Mouse (Mus musculus) limb, embryonic 10.5 days (tissue): ENCODE measurements around the gene Fgfr2. TPM values are rescaled to one million over a fixed set of nuclear protein-coding genes. Genes with fewer than 3 reads are reported as not detected.
A peak's percentile ranks its signal among the peaks of the same experiment; 100 is the strongest.

Experiments used
- DNase-seq: peaks from one replicate; pipeline ENCODE4 v3.0.0-alpha.2; 2017; ENCODE audit warnings: low spot score
- H3K27ac ChIP-seq: fragments of 300-500 bp; sonication (generic); 2 replicates; pipeline ENCODE4 v1.5.1; 2016; ENCODE audit warnings: mild to moderate bottlenecking
- H3K27me3 ChIP-seq: fragments of 300-500 bp; sonication (generic); 2 replicates; pipeline ENCODE4 v1.6.1; 2016; ENCODE audit warnings: low read depth, mild to moderate bottlenecking; ENCODE audit not compliant: poor library complexity, severe bottlenecking
- H3K36me3 ChIP-seq: fragments of 300-500 bp; sonication (generic); 2 replicates; pipeline ENCODE4 v1.6.1; 2016; ENCODE audit warnings: mild to moderate bottlenecking, moderate library complexity
- H3K4me1 ChIP-seq: fragments of 300-500 bp; sonication (generic); 2 replicates; pipeline ENCODE4 v1.6.1; 2016
- H3K4me3 ChIP-seq: fragments of 300-500 bp; sonication (generic); 2 replicates; pipeline ENCODE4 v1.5.1; 2016; ENCODE audit warnings: mild to moderate bottlenecking, moderate library complexity
- H3K9me3 ChIP-seq: fragments of 300-500 bp; sonication (generic); replicated peaks from 2 replicates; pipeline ENCODE4 v1.6.1; 2016; ENCODE audit warnings: mild to moderate bottlenecking
- WGBS: fragments of 180-500 bp; shearing (Covaris S2); methylation state at CpG from one replicate; pipeline ENCODE4 v1.1.7; 2016; 5-methylcytosine and 5-hydroxymethylcytosine counted together
- polyA plus RNA-seq: library from polyadenylated mRNA; unstranded; fragments of >200 nt; fragmentation: Nextera tagmentation; extraction: Ambion mirVana; gene quantifications from 2 replicates; pipeline ENCODE4 v1.2.1, GENCODE M21; 2016

The Fgfr2 gene
- polyA plus RNA-seq, 1 experiment from 2014 or later = 64.4 TPM

DNA sequence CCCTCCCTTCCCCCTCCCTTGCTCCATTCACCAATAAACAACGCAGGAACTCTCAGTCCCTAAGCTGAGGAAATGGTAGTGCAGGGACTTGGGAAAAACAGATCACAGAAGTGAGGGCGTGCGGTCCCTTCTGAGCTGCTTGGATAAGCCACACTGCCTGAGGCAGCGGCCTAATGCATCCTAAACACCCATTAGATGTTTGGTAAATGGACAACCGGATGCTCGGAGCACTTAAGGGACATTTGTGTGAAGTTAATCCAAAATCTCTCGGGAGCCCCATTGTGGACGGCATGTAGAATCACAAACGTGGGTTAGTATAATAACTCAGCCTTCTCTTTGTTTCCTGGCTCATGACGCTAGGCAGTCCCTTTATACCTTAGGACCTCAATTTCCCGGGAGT is 791.0 kb downstream of the Fgfr2 start:
- no peak for DNase-seq
- 56% methylated on average over 11 of the region's 11 CpGs for WGBS

DNA sequence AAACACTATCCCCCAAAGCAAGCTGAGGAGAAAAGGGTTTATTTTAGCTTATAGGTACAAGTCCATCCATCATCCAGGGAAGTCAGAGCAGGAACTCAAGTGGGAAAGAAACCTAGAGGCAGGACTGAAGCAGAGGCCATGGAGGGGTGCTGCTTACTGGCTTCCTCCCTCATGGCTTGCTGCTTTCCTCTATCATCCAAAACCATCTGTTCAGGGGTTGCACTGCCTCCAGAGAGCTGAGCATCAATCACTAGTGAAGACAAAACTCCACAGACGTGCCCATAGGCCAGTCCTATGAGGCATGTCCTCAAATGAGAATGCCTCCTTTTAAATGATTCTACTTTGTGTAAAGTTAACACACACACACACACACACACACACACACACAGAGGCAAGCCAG is 793.0 kb downstream of the Fgfr2 start:
- Histone ChIP-seq H3K36me3 (no peaks in the 10 kb centered on the region), H3K9me3 (no peaks in the 10 kb centered on the region), H3K27ac (no peak overlapping the region), H3K4me3 (no peak overlapping the region), H3K27me3 (no peaks in the 10 kb centered on the region), H3K4me1 (peaks cover 28% of the 10 kb centered on the region)
- no peak for DNase-seq
- WGBS = 63% methylated on average over 1 of the region's 1 CpGs

More for the DNA sequence above, 791.0 kb downstream of the Fgfr2 start:
- Histone ChIP-seq H3K9me3 (no peaks in the 10 kb centered on the region), H3K4me1 (peaks cover 33% of the 10 kb centered on the region), H3K4me3 (no peak overlapping the region), H3K27me3 (0 out of 2 replicates have a peak, but pooled peaks cover 3% of the 10 kb centered on the region), H3K36me3 (no peaks in the 10 kb centered on the region), H3K27ac (peak overlapping the region; percentile 84)

DNA sequence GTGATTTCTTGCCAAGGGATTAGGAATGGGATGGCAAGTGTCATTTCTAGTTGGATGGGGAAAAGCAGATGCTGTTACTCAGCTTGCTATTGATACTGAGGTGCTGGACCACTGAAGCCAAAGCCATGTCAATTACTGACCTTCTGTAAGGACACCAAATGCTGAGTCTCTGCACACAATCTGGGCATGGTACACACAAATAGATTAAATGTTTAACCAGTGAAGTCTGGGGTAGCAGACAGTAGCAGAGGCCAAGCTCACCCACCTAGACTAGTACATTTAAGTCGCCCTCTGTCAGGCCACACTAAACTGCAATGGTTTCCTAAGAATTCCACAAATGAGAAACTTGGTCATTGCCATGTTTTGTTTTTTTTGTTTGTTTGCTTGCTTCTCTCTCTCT is 794.5 kb downstream of the Fgfr2 start:
- no peaks in the 10 kb centered on the region for H3K27me3 ChIP-seq
- no peak for DNase-seq
- no peaks in the 10 kb centered on the region for H3K36me3 ChIP-seq
- H3K27ac ChIP-seq = no peak overlapping the region
- H3K9me3 ChIP-seq = no peaks in the 10 kb centered on the region
- 95% methylated on average over 1 of the region's 1 CpGs for WGBS
- no peak overlapping the region for H3K4me3 ChIP-seq
- peaks cover 28% of the 10 kb centered on the region for H3K4me1 ChIP-seq

DNA sequence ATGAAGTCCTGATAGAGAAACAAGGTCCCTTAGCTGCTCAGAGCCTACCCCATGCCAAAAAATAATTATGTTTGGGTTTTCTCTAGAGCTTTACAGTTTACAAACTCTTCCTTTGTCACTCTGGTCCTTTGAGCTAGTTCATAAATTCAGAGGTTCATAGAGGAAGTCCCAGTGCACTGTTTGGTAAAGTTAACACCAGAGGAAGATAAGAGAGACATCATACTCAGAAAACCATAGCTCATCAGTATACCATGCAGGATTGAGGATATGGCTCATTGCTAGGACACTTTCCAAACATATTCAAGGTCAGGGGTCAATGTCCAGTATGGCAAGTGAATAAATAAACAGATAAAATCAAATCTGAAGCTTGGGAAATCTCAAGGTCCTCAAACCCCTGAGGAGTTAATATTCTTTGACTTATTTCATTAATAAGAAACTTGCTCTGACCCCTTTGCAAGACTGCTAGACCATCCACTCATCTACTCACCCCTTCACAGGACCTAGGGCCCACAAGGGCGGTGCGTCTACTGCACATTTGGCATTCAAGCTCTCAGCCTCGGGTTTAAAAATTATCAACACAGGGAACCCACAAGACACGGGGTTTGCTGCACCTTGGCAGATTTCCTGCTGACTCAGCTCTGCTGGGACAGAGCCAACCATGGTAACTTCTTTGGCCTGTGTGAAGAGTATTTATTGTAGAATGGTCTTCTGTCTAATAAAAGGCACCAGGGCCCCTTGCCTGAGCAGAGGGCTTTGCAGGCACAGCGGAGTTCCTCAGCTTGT is 797.4 kb downstream of the Fgfr2 start:
- no peak overlapping the region for H3K4me3 ChIP-seq
- H3K4me1 ChIP-seq = peaks cover 5% of the 10 kb centered on the region
- H3K27me3 ChIP-seq = 0 out of 2 replicates have a peak, but pooled peaks cover 8% of the 10 kb centered on the region
- WGBS = 88% methylated on average over 5 of the region's 5 CpGs
- H3K9me3 ChIP-seq = no peaks in the 10 kb centered on the region
- H3K27ac ChIP-seq = no peak overlapping the region
- DNase-seq = no peak
- H3K36me3 ChIP-seq = no peaks in the 10 kb centered on the region

DNA sequence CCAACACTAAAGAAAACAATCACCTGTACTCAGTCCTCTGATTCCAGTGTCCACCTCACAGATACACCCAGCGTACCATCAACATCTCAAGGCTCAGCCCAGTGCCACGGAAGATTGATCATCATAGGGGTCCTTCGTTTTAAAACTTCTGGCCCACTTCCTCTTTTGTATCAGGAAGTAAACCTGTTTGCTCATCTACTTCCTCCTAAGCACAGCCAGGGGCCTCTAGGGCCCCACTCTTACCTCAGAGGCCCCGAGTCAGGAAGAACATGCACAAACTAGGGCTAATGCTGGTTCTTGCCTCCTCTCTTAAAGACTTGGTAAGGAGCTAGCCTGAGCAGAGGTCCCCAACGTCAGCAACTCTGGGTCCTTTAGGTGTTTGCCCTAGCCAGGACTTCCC is 799.7 kb downstream of the Fgfr2 start:
- no peaks in the 10 kb centered on the region for H3K36me3 ChIP-seq
- H3K4me1 ChIP-seq = 0 out of 2 replicates have a peak, but pooled peaks cover under 1% of the 10 kb centered on the region
- no peak overlapping the region for H3K4me3 ChIP-seq
- no peak for DNase-seq
- H3K27me3 ChIP-seq = 0 out of 2 replicates have a peak, but pooled peaks cover 9% of the 10 kb centered on the region
- no peak overlapping the region for H3K27ac ChIP-seq
- H3K9me3 ChIP-seq = no peaks in the 10 kb centered on the region
- 84% methylated on average over 5 of the region's 5 CpGs for WGBS

DNA sequence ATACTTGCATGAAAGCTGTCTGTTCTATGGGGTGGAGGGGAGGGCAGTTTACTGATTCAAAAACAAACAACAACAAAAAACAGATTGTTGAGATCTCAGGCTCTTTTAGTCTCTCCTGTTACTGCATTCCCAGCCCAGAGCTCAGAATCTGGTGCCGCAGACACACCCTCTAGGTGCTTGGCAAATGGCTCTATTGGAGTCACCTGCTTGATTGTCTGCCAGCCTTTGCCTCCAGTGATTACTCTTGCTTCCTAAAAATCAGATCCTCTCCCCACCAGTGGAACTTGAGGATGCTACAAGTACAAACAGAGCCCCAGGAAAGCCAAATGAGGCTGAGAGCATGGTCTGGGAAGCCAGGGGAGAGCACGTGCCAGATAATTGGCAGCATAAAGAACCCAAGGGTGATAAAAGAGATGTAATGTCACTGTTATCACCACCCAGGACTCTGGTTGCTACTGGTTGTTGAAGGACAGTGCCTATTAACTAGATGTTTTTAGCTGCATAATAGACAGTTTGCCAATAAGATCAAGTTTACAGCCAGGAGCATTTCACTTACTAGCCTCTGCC is 801.7 kb downstream of the Fgfr2 start:
- Histone ChIP-seq H3K4me3 (no peak overlapping the region), H3K27ac (no peak overlapping the region), H3K4me1 (peaks cover 14% of the 10 kb centered on the region), H3K9me3 (no peaks in the 10 kb centered on the region), H3K27me3 (0 out of 2 replicates have a peak, but pooled peaks cover 16% of the 10 kb centered on the region), H3K36me3 (no peaks in the 10 kb centered on the region)
- no peak for DNase-seq
- WGBS = 61% methylated on average over 2 of the region's 2 CpGs

DNA sequence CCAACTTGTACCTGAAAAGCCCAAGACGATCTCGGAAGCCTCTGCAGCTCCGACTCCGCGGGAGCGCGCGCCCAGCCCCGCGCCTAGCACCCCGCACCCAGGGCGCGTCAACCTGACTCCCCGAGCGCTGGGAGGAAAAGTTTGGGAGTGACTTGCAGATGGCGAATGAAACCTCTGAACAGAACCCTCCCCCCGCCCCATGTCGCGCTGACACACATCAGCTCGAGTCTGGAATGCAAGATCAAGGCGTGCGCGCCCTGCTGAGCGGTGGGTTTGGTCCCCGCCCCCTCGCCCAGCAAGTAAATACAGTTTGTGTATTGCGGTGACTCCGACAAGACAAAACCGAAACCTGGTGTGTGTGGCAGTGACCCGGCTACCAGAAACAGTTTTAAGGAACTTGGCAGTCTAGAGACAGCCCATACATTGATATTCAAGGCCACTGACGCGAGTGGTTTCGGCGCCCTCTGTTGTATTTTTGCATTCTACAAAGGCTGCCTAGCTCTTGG is 806.1 kb downstream of the Fgfr2 start, which contains the start of gene Chst15:
Chst15 (minus strand) TSS at position 193 of the 506 bp plus-strand sequence.
- Histone ChIP-seq H3K4me3 (peak within 1 kb of the TSS; percentile 86), H3K27ac (peak within 1 kb of the TSS; percentile 93), H3K9me3 (no peaks in the 10 kb centered on the region), H3K4me1 (peaks cover 53% of the 10 kb centered on the region), H3K27me3 (peaks cover 34% of the 10 kb centered on the region), H3K36me3 (no peaks in the 10 kb centered on the region)
- DNase-seq = no peak
- under 1% methylated on average over 34 of the region's 34 CpGs for WGBS

DNA sequence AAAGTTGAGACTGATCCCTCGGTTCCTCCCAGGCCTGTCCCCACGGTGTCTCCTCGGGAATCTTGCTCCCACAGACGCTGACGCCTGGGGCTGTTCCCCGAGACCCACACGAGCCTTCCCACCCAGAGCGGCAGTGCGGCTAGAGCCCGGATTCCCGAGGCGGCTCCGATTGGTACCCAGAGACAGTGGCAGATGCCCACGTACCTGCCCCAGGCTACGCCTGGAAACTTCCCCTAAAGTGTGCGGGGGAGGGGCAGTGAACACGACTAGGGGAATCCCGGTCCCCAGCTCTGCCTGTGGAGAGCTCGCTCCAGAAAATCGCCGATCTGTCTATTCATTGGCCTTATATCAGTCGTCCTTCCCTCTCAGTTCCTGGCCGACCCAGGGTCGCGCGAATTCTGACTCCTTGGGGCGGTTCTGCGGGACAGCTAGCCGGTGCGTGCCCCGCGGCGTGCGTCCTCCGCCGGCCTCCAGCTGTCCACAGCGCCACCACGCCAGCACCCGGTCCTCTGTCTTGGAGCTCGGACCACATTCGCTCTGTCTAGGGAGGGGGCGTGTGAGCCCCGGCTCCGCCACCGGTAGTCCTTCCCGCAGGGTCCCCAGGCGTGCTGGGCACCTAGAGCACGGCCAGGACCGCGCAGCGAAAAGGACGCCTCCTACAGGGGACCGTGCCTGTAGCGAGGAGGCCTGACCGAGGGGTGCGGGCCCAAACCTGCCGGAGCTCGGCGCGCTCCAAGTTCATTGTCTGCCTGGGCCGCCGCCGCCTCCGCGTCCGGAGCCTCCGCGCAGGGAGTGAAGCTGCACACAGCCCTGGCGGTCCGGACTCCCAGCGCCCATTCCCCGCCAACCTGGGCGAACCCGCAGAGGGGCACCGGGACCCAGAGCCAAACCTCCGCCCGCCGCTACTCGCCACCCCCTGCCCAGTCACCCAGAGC is 806.8 kb downstream of the Fgfr2 start:
- DNase-seq = peak; percentile 83
- peaks cover 29% of the 10 kb centered on the region for H3K27me3 ChIP-seq
- peak overlapping the region; percentile 86 for H3K4me3 ChIP-seq
- peak overlapping the region; percentile 93 for H3K27ac ChIP-seq
- under 1% methylated on average over 79 of the region's 79 CpGs for WGBS
- H3K36me3 ChIP-seq = no peaks in the 10 kb centered on the region
- H3K9me3 ChIP-seq = no peaks in the 10 kb centered on the region
- peaks cover 58% of the 10 kb centered on the region for H3K4me1 ChIP-seq

DNA sequence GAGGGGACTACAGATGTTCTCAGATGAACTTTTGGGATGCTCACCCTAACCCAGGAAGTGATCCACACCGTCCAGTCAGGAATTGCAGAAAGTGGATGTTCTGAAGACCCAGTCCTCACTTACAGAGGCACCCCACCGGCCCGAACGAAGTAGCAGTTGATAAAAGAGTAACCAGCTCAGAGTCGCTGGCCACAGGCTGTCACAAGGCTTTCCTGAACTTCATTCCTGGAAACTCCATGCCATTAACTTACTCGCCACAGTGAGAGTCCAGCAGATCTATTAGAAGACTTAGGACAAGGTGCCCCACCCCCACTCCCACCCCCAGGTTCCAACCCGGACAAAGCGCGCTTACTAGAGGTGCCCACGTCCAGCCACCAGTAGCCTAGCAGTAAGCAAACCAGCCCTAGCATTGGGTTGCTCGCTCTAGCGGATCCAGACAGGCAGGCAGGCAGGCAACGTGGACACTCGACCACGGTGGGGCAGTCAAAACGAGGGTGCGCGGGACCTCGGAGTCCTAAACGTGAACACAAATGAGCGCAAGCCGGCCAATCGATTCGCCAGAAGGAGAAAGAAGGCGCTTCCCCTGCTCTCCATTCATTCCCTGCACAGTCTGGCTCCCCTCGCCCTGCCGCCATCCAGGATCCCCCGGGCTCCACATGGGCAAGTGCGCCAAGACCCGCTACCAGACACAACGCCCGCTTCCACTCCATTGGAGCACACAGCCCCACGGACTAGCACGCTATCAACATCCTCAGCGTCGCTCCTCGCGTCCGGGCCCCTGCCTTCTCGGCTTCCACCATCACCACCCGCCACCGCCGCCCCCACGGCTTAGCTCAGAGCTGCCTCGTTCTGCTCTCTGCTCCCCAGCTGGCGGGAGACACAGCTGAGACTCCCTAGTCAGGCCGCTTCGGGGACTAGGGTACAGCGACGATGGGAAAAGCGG is 807.7 kb downstream of the Fgfr2 start:
- 2% methylated on average over 51 of the region's 51 CpGs for WGBS
- peaks cover 64% of the 10 kb centered on the region for H3K4me1 ChIP-seq

DNA sequence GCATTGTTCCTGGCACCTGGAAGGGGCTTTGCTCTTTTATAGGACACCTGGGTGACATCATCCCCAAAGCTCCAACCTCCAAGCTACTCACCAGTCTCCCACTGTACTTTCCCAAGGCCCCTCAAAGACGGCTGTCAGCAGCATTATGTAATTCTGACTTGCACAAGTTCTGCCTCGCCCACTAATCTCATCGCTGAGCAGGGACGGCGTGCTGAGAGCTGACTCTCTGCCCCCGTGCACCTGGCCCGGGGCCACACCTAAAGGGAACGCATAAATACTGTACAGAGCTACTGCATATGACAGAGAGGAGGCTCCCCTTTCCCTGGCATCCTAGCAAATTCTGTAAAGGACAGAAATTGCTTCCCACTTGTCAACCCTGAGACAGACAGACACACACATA is 810.8 kb downstream of the Fgfr2 start:
- no peak for DNase-seq
- H3K4me3 ChIP-seq = no peak overlapping the region
- H3K27ac ChIP-seq = no peak overlapping the region
- peaks cover 19% of the 10 kb centered on the region for H3K27me3 ChIP-seq
- 86% methylated on average over 8 of the region's 8 CpGs for WGBS
- H3K9me3 ChIP-seq = no peaks in the 10 kb centered on the region
- no peaks in the 10 kb centered on the region for H3K36me3 ChIP-seq
- H3K4me1 ChIP-seq = peaks cover 53% of the 10 kb centered on the region

More for the DNA sequence above, 807.7 kb downstream of the Fgfr2 start:
- peak overlapping the region; percentile 93 for H3K27ac ChIP-seq
- no peaks in the 10 kb centered on the region for H3K36me3 ChIP-seq
- peaks cover 27% of the 10 kb centered on the region for H3K27me3 ChIP-seq
- peak overlapping the region; percentile 86 for H3K4me3 ChIP-seq
- H3K9me3 ChIP-seq = no peaks in the 10 kb centered on the region
- DNase-seq = peak; percentile 86

DNA sequence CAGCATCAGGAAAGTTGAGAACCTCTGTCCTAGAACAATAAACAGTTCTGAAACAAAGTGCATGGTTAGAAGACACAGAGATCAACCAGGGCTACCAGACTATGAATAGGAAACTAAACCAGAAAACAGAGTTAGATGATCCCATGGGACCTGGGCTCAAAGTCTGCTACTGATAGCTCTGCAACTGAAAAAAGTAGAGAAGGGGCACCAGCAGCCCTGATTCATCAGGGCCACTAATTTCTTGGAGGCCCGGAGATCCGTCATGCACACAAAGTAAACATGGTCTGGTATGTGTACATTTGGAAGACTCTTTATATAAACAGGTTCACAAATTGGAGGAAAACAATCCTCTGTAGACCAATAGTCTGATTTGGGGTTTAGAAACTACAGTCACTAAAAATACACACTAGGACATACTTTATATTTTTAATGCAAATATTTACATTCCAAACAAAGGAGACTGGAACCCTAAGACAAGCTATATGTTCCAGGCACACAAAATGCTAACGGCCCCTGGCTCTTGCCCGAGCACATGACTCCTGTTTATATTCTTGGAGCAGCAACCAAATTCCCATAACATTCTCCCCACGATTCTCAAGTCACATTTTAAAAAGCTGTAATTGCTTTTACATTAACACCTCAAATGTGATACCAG is 814.5 kb downstream of the Fgfr2 start:
- Histone ChIP-seq H3K9me3 (no peaks in the 10 kb centered on the region), H3K27ac (no peak overlapping the region), H3K36me3 (no peaks in the 10 kb centered on the region), H3K4me1 (peaks cover 25% of the 10 kb centered on the region), H3K4me3 (no peak overlapping the region), H3K27me3 (peaks cover 2% of the 10 kb centered on the region)
- WGBS = 73% methylated on average over 5 of the region's 5 CpGs
- DNase-seq = no peak
